Mouse (Mus musculus) intestine, embryonic 15.5 days (tissue): ENCODE data around the gene Map3k4. TPM values are rescaled to one million over a fixed set of nuclear protein-coding genes. Genes with fewer than 3 reads are reported as not detected.
"Not testable (repeated sequence)": the region's sequence is repeated elsewhere in the genome, so short reads cannot be mapped to it uniquely, and the experiment has no call there.

ENCODE experiments used
- ATAC-seq: fragments of 200-750 bp; cut with Nextera tagmentation; 2 replicates; pipeline ENCODE4 v1.8.0; 2017; ENCODE audit warnings: moderate TSS enrichment, moderate library complexity
- H3K27ac ChIP-seq: fragments of 300-500 bp; sonication (generic); 2 replicates; pipeline ENCODE4 v1.5.1; 2015; ENCODE audit warnings: mild to moderate bottlenecking, inconsistent platforms
- H3K27me3 ChIP-seq: fragments of 300-500 bp; sonication (generic); replicated peaks from 2 replicates; pipeline ENCODE4 v1.6.1; 2015; ENCODE audit warnings: inconsistent platforms
- H3K36me3 ChIP-seq: fragments of 300-500 bp; sonication (generic); 2 replicates; pipeline ENCODE4 v1.6.1; 2015; ENCODE audit warnings: inconsistent platforms
- H3K4me1 ChIP-seq: fragments of 300-500 bp; sonication (generic); replicated peaks from 2 replicates; pipeline ENCODE4 v1.6.1; 2015; ENCODE audit warnings: inconsistent platforms
- H3K4me2 ChIP-seq: fragments of 300-500 bp; sonication (generic); replicated peaks from 2 replicates; pipeline ENCODE4 v1.6.1; 2015; ENCODE audit warnings: mild to moderate bottlenecking, inconsistent platforms
- H3K4me3 ChIP-seq: fragments of 300-500 bp; sonication (generic); replicated peaks from 2 replicates; pipeline ENCODE4 v1.5.1; 2015; ENCODE audit warnings: inconsistent platforms
- H3K9ac ChIP-seq: fragments of 300-500 bp; sonication (generic); 2 replicates; pipeline ENCODE4 v1.6.1; 2015; ENCODE audit warnings: inconsistent platforms
- H3K9me3 ChIP-seq: fragments of 300-500 bp; sonication (generic); 2 replicates; pipeline ENCODE4 v1.6.1; 2016; ENCODE audit warnings: inconsistent platforms
- WGBS: fragments of 180-500 bp; shearing (Covaris S2); methylation state at CpG from one replicate; pipeline ENCODE4 v1.1.7; 2015; 5-methylcytosine and 5-hydroxymethylcytosine counted together
- polyA plus RNA-seq: library from polyadenylated mRNA; unstranded; fragments of >200 nt; fragmentation: Nextera tagmentation; extraction: Ambion mirVana; gene quantifications from 2 replicates; pipeline ENCODE4 v1.2.1, GENCODE M21; 2015

The Map3k4 gene
- polyA plus RNA-seq, 1 experiment from 2014 or later = 43.9 TPM

GRCm38 (mm10) chr17:12228471-12228870 is 90.1 kb downstream of the Map3k4 start:
- H3K9me3 ChIP-seq = no peaks in the 10 kb centered on the region
- H3K4me3 ChIP-seq = no peak overlapping the region
- WGBS = 92% methylated on average over 7 of the region's 7 CpGs
- H3K36me3 ChIP-seq = peaks cover 23% of the 10 kb centered on the region
- no peak for ATAC-seq
- no peak overlapping the region for H3K27ac ChIP-seq
- H3K27me3 ChIP-seq = no peaks in the 10 kb centered on the region
- H3K4me2 ChIP-seq = no peak overlapping the region
- H3K4me1 ChIP-seq = no peaks in the 10 kb centered on the region
- no peak overlapping the region for H3K9ac ChIP-seq

GRCm38 (mm10) chr17:12228001-12228400 is 90.6 kb downstream of the Map3k4 start:
- H3K27ac ChIP-seq = no peak overlapping the region
- 86% methylated on average over 10 of the region's 10 CpGs for WGBS
- H3K4me1 ChIP-seq = no peaks in the 10 kb centered on the region
- H3K9ac ChIP-seq = no peak overlapping the region
- peaks cover 23% of the 10 kb centered on the region for H3K36me3 ChIP-seq
- no peak overlapping the region for H3K4me3 ChIP-seq
- no peak for ATAC-seq
- no peak overlapping the region for H3K4me2 ChIP-seq
- H3K27me3 ChIP-seq = no peaks in the 10 kb centered on the region
- no peaks in the 10 kb centered on the region for H3K9me3 ChIP-seq

- Histone ChIP-seq H3K4me3 (no peak overlapping the region), H3K36me3 (peaks cover 17% of the 10 kb centered on the region), H3K4me2 (no peak overlapping the region), H3K27me3 (no peaks in the 10 kb centered on the region), H3K9me3 (no peaks in the 10 kb centered on the region), H3K27ac (no peak overlapping the region), H3K4me1 (no peaks in the 10 kb centered on the region), H3K9ac (no peak overlapping the region)
- ATAC-seq = no peak
- WGBS = 70% methylated on average over 12 of the region's 12 CpGs
Measured at GRCm38 (mm10) chr17:12226551-12226950, 92.0 kb downstream of the Map3k4 start.

- no peak overlapping the region for H3K9ac ChIP-seq
- H3K9me3 ChIP-seq = no peaks in the 10 kb centered on the region
- H3K27ac ChIP-seq = no peak overlapping the region
- no peak overlapping the region for H3K4me3 ChIP-seq
- H3K27me3 ChIP-seq = no peaks in the 10 kb centered on the region
- H3K4me1 ChIP-seq = no peaks in the 10 kb centered on the region
- 54% methylated on average over 1 of the region's 1 CpGs for WGBS
- no peak for ATAC-seq
- H3K4me2 ChIP-seq = no peak overlapping the region
- peaks cover 16% of the 10 kb centered on the region for H3K36me3 ChIP-seq
Measured at GRCm38 (mm10) chr17:12225227-12225626, 93.4 kb downstream of the Map3k4 start.

DNA sequence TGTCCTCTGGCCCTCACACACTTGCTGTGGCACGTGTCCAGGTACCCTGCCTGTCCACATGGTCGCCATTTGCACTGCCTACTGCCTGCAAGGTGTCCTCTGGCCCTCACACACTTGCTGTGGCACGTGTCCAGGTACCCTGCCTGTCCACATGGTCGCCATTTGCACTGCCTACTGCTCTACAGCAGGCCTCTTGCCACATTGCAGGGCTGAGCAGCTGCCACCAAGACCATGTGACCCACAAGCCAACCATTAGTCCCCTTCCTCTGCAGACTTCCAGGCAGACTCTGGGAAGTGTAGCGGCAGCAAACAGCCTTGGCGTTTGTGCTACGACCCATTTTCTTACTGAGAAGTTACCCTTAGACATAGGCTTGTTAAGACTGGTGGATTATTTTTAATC is 94.0 kb downstream of the Map3k4 start:
- peaks cover 17% of the 10 kb centered on the region; the same call in 1 of the 2 replicates for H3K36me3 ChIP-seq
- not testable (repeated sequence) for H3K4me2 ChIP-seq, H3K27me3 ChIP-seq, H3K4me1 ChIP-seq, ATAC-seq, H3K27ac ChIP-seq, H3K9ac ChIP-seq, H3K9me3 ChIP-seq, H3K4me3 ChIP-seq
- 80% methylated on average over 7 of the region's 7 CpGs for WGBS

DNA sequence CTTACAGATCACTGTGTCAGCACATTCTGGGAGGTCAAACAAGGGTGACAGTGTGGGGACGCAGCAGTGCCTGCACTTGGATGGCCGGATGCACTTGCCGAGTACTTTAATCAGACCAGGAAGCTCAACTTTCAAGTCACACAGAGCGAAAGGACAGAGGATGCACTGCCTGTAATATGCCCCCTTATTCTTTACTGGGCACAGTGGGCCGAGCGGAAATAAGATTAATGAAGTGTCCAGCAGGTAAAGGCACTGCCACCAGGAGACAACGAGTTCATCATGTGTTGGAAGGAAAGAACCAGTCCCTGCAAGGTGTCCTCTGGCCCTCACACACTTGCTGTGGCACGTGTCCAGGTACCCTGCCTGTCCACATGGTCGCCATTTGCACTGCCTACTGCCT is 94.5 kb downstream of the Map3k4 start:
- Histone ChIP-seq H3K27me3 (no peaks in the 10 kb centered on the region), H3K4me3 (no peak overlapping the region), H3K9me3 (no peaks in the 10 kb centered on the region), H3K36me3 (peaks cover 17% of the 10 kb centered on the region; the same call in 1 of the 2 replicates), H3K4me2 (no peak overlapping the region), H3K9ac (no peak overlapping the region), H3K4me1 (no peaks in the 10 kb centered on the region), H3K27ac (no peak overlapping the region)
- no peak for ATAC-seq
- WGBS = 87% methylated on average over 9 of the region's 9 CpGs

GRCm38 (mm10) chr17:12223682-12224081 is 94.9 kb downstream of the Map3k4 start:
- Histone ChIP-seq H3K9ac (no peak overlapping the region), H3K36me3 (peaks cover 17% of the 10 kb centered on the region; the same call in 1 of the 2 replicates), H3K9me3 (no peaks in the 10 kb centered on the region), H3K4me1 (no peaks in the 10 kb centered on the region), H3K27ac (no peak overlapping the region), H3K27me3 (no peaks in the 10 kb centered on the region), H3K4me2 (no peak overlapping the region), H3K4me3 (no peak overlapping the region)
- ATAC-seq = no peak
- 62% methylated on average over 5 of the region's 5 CpGs for WGBS

- Histone ChIP-seq H3K27me3 (no peaks in the 10 kb centered on the region), H3K9me3 (no peaks in the 10 kb centered on the region), H3K9ac (no peak overlapping the region), H3K4me1 (no peaks in the 10 kb centered on the region), H3K27ac (no peak overlapping the region), H3K36me3 (peaks cover 13% of the 10 kb centered on the region; the same call in 1 of the 2 replicates), H3K4me2 (no peak overlapping the region), H3K4me3 (no peak overlapping the region)
- WGBS = 65% methylated on average over 6 of the region's 6 CpGs
- ATAC-seq = no peak
Measured at GRCm38 (mm10) chr17:12221926-12222325, 96.7 kb downstream of the Map3k4 start.

DNA sequence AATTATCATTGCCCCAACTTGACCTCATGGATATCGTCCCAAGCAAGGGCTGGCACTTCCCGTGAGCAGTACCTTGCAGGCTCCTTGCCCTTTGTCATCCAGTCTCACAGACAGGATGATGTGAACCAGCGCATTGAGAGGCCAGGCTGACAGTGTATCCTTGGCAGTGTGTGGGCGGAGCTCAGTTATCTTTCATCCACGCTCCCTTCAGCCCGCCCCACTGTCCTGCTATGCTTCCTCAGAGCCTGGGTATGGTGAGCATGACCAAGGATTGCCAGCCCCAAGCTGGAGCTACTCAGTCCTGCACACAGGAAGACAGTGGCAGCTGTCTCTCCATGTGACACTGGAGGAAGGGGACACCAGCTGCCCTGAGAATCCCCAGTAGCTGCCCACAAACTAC is 102.4 kb downstream of the Map3k4 start:
- no peak overlapping the region for H3K27ac ChIP-seq
- 64% methylated on average over 6 of the region's 6 CpGs for WGBS
- peak; percentile 13; the same call in 1 of the 2 replicates for ATAC-seq
- no peaks in the 10 kb centered on the region for H3K9me3 ChIP-seq
- H3K9ac ChIP-seq = no peak overlapping the region
- H3K27me3 ChIP-seq = no peaks in the 10 kb centered on the region
- H3K4me2 ChIP-seq = no peak overlapping the region
- H3K36me3 ChIP-seq = peaks cover 13% of the 10 kb centered on the region; the same call in 1 of the 2 replicates
- no peaks in the 10 kb centered on the region for H3K4me1 ChIP-seq
- H3K4me3 ChIP-seq = no peak overlapping the region

- no peak overlapping the region for H3K27ac ChIP-seq
- H3K4me2 ChIP-seq = no peak overlapping the region
- H3K9me3 ChIP-seq = no peaks in the 10 kb centered on the region
- 84% methylated on average over 8 of the region's 8 CpGs for WGBS
- H3K27me3 ChIP-seq = no peaks in the 10 kb centered on the region
- H3K9ac ChIP-seq = no peak overlapping the region
- H3K36me3 ChIP-seq = peaks cover 10% of the 10 kb centered on the region; the same call in 1 of the 2 replicates
- ATAC-seq = no peak
- H3K4me3 ChIP-seq = no peak overlapping the region
- H3K4me1 ChIP-seq = no peaks in the 10 kb centered on the region
Measured at GRCm38 (mm10) chr17:12213430-12213829, 105.2 kb downstream of the Map3k4 start.

DNA sequence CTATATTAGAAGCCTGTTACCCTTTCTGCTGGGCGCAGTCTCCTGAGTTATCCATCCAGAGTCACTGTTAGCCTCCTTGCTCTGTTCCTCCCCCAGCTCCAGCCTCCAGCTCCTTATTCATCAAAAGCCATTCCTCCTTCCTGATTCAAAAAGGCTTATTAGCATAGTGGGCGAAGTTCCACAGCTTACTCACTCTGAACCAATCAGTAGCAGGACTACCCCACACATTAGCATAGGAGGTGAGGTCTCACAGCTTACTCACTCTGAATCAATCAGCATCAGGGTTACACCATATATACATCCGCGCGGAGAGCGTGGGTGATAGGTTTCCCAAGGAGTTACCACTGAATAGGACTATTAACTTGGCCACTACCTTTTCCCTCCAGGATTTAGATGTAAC is 106.3 kb downstream of the Map3k4 start:
- peaks cover 5% of the 10 kb centered on the region for H3K4me1 ChIP-seq
- no peak for ATAC-seq
- no peaks in the 10 kb centered on the region for H3K9me3 ChIP-seq
- H3K4me2 ChIP-seq = no peak overlapping the region
- H3K27me3 ChIP-seq = no peaks in the 10 kb centered on the region
- H3K27ac ChIP-seq = no peak overlapping the region
- WGBS = 87% methylated on average over 6 of the region's 6 CpGs
- peaks cover 5% of the 10 kb centered on the region; the same call in 1 of the 2 replicates for H3K36me3 ChIP-seq
- H3K4me3 ChIP-seq = no peak overlapping the region
- no peak overlapping the region for H3K9ac ChIP-seq

DNA sequence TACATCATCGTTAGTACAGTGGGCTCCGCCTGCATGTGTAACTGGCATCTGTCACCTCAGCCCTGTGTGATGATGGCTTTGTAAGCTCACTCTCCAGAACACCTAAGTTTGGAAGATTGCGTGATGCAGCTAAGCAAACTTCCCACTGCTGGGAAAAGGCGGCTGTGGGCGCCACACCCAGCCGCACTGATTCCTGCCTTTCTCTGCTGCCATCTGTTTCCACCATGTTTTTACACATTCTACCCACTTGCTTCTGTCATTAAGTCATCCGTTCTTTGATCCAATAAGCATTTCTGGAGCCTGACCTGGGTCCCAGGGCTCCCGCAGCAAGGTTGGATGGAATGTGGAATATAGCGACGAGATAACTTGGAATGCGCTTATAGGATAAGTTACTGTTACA is 106.7 kb downstream of the Map3k4 start:
- no peak overlapping the region for H3K27ac ChIP-seq
- no peak overlapping the region for H3K9ac ChIP-seq
- no peak overlapping the region for H3K4me2 ChIP-seq
- H3K36me3 ChIP-seq = peaks cover 3% of the 10 kb centered on the region; the same call in 1 of the 2 replicates
- 93% methylated on average over 11 of the region's 11 CpGs for WGBS
- no peak for ATAC-seq
- no peak overlapping the region for H3K4me3 ChIP-seq
- no peaks in the 10 kb centered on the region for H3K9me3 ChIP-seq
- H3K4me1 ChIP-seq = peaks cover 9% of the 10 kb centered on the region
- no peaks in the 10 kb centered on the region for H3K27me3 ChIP-seq

- 33% methylated on average over 8 of the region's 8 CpGs for WGBS
- no peaks in the 10 kb centered on the region for H3K27me3 ChIP-seq
- no peaks in the 10 kb centered on the region for H3K36me3 ChIP-seq
Measured at GRCm38 (mm10) chr17:12210544-12211132, 108.0 kb downstream of the Map3k4 start.

More at GRCm38 (mm10) chr17:12210544-12211132, 108.0 kb downstream of the Map3k4 start:
- peak; percentile 63; the same call in 1 of the 2 replicates for ATAC-seq
- Histone ChIP-seq H3K9me3 (no peaks in the 10 kb centered on the region), H3K9ac (no peak overlapping the region), H3K4me3 (no peak overlapping the region), H3K4me1 (peaks cover 19% of the 10 kb centered on the region), H3K27ac (no peak overlapping the region), H3K4me2 (no peak overlapping the region)
